Mouse (Mus musculus) embryonic facial prominence, embryonic 15.5 days (tissue): Measurements from ENCODE around the gene Cuzd1. TPM values are rescaled to one million over a fixed set of nuclear protein-coding genes. Genes with fewer than 3 reads are reported as not detected.
A peak's percentile ranks its signal among the peaks of the same experiment; 100 is the strongest.

Source experiments
- ATAC-seq: fragments of 200-750 bp; cut with Nextera tagmentation; 2 replicates; pipeline ENCODE4 v1.8.0; 2017; ENCODE audit warnings: low read depth, moderate TSS enrichment; ENCODE audit not compliant: insufficient number of reproducible peaks, low FRiP score, low TSS enrichment
- H3K27ac ChIP-seq: fragments of 300-500 bp; sonication (generic); replicated peaks from 2 replicates; pipeline ENCODE4 v1.5.1; 2015; ENCODE audit warnings: mild to moderate bottlenecking, inconsistent platforms
- H3K27me3 ChIP-seq: fragments of 300-500 bp; sonication (generic); 2 replicates; pipeline ENCODE4 v1.6.1; 2015; ENCODE audit warnings: inconsistent platforms
- H3K36me3 ChIP-seq: fragments of 300-500 bp; sonication (generic); 2 replicates; pipeline ENCODE4 v1.6.1; 2015; ENCODE audit warnings: mild to moderate bottlenecking, inconsistent platforms
- H3K4me1 ChIP-seq: fragments of 300-500 bp; sonication (generic); 2 replicates; pipeline ENCODE4 v1.6.1; 2015; ENCODE audit warnings: inconsistent platforms
- H3K4me2 ChIP-seq: fragments of 300-500 bp; sonication (generic); replicated peaks from 2 replicates; pipeline ENCODE4 v1.6.1; 2015; ENCODE audit warnings: mild to moderate bottlenecking, inconsistent platforms
- H3K4me3 ChIP-seq: fragments of 300-500 bp; sonication (generic); replicated peaks from 2 replicates; pipeline ENCODE4 v1.5.1; 2015; ENCODE audit warnings: mild to moderate bottlenecking, inconsistent platforms
- H3K9ac ChIP-seq: fragments of 300-500 bp; sonication (generic); 2 replicates; pipeline ENCODE4 v1.6.1; 2015; ENCODE audit warnings: inconsistent platforms
- H3K9me3 ChIP-seq: fragments of 300-500 bp; sonication (generic); replicated peaks from 2 replicates; pipeline ENCODE4 v1.6.1; 2016; ENCODE audit warnings: inconsistent platforms
- WGBS: fragments of 180-500 bp; shearing (Covaris S2); methylation state at CpG from one replicate; pipeline ENCODE4 v1.1.7; 2015; 5-methylcytosine and 5-hydroxymethylcytosine counted together
- polyA plus RNA-seq: library from polyadenylated mRNA; unstranded; fragments of >200 nt; fragmentation: Nextera tagmentation; extraction: Ambion mirVana; gene quantifications from 2 replicates; pipeline ENCODE4 v1.2.1, GENCODE M21; 2015

Cuzd1 gene
- 0.12 and 0.13 TPM in 2 replicates for polyA plus RNA-seq

GRCm38 (mm10) chr7:131322192-131322591 is at the start of gene Cuzd1:
Gene Cuzd1 (minus strand): TSS chr7:131322292.
- 82% methylated on average over 2 of the region's 2 CpGs for WGBS
- Histone ChIP-seq H3K36me3 (no peaks in the 10 kb centered on the region), H3K9me3 (no peaks in the 10 kb centered on the region), H3K4me1 (no peaks in the 10 kb centered on the region), H3K9ac (no peak within 1 kb of the TSS), H3K4me3 (no peak within 1 kb of the TSS), H3K27ac (no peak within 1 kb of the TSS), H3K4me2 (no peak within 1 kb of the TSS), H3K27me3 (no peaks in the 10 kb centered on the region)
- ATAC-seq, result no peak

- H3K27ac ChIP-seq, result peak overlapping the region; percentile 98
- H3K4me2 ChIP-seq, result peak overlapping the region; percentile 61
- H3K4me1 ChIP-seq, result peaks cover 8% of the 10 kb centered on the region
- H3K36me3 ChIP-seq, result 0 out of 2 replicates have a peak, but pooled peaks cover 3% of the 10 kb centered on the region
- no peak for ATAC-seq
- H3K27me3 ChIP-seq, result no peaks in the 10 kb centered on the region
- peak overlapping the region; percentile 82 for H3K4me3 ChIP-seq
- peak overlapping the region; percentile 87 for H3K9ac ChIP-seq
- no peaks in the 10 kb centered on the region for H3K9me3 ChIP-seq
- 9% methylated on average over 9 of the region's 9 CpGs for WGBS
These were observed 49.4 kb upstream of the Cuzd1 start for GRCm38 (mm10) chr7:131371470-131371860.

- 4% methylated on average over 47 of the region's 47 CpGs for whole genome bisulfite sequencing
- Histone ChIP-seq H3K9me3 (no peaks in the 10 kb centered on the region), H3K4me1 (peaks cover 8% of the 10 kb centered on the region), H3K27ac (peak within 1 kb of the TSS; percentile 98), H3K9ac (peak within 1 kb of the TSS; percentile 87), H3K4me3 (peak within 1 kb of the TSS; percentile 82), H3K36me3 (0 out of 2 replicates have a peak, but pooled peaks cover 3% of the 10 kb centered on the region), H3K27me3 (no peaks in the 10 kb centered on the region), H3K4me2 (peak within 1 kb of the TSS; percentile 61)
- ATAC-seq, result peak; percentile 92
These were observed 48.8 kb upstream of the Cuzd1 start, which contains the start of gene Pstk for GRCm38 (mm10) chr7:131370648-131371469. Gene Pstk (plus strand): TSS chr7:131371141.

GRCm38 (mm10) chr7:131364131-131364530 is 42.0 kb upstream of the Cuzd1 start:
- Histone ChIP-seq H3K4me2 (no peak overlapping the region), H3K9ac (no peak overlapping the region), H3K27me3 (no peaks in the 10 kb centered on the region), H3K4me1 (peaks cover 15% of the 10 kb centered on the region), H3K27ac (no peak overlapping the region), H3K4me3 (no peak overlapping the region), H3K9me3 (no peaks in the 10 kb centered on the region), H3K36me3 (peaks cover 2% of the 10 kb centered on the region; the same call in 1 of the 2 replicates)
- 90% methylated on average over 8 of the region's 8 CpGs for WGBS
- ATAC-seq, result no peak

- Histone ChIP-seq H3K27ac (peak within 1 kb of the TSS; percentile 96), H3K4me2 (peak within 1 kb of the TSS; percentile 94), H3K27me3 (no peaks in the 10 kb centered on the region), H3K4me1 (peaks cover 15% of the 10 kb centered on the region), H3K36me3 (peaks cover 15% of the 10 kb centered on the region), H3K9ac (peak within 1 kb of the TSS; percentile 83), H3K9me3 (no peaks in the 10 kb centered on the region), H3K4me3 (peak within 1 kb of the TSS; percentile 92)
- WGBS, result under 1% methylated on average over 55 of the region's 55 CpGs
- peak; percentile 99 for ATAC-seq
These were observed 40.7 kb upstream of the Cuzd1 start, which contains the start of gene 2310057M21Rik for GRCm38 (mm10) chr7:131362615-131363300. Gene 2310057M21Rik (minus strand): TSS chr7:131362759.

- peak overlapping the region; percentile 83 for H3K9ac ChIP-seq
- WGBS, result under 1% methylated on average over 35 of the region's 35 CpGs
- peak; percentile 84 for ATAC-seq
- H3K9me3 ChIP-seq, result no peaks in the 10 kb centered on the region
- peak overlapping the region; percentile 64 for H3K4me2 ChIP-seq
- no peaks in the 10 kb centered on the region for H3K27me3 ChIP-seq
- H3K4me1 ChIP-seq, result peaks cover 15% of the 10 kb centered on the region
- H3K36me3 ChIP-seq, result peaks cover 21% of the 10 kb centered on the region
- peak overlapping the region; percentile 92 for H3K4me3 ChIP-seq
- H3K27ac ChIP-seq, result peak overlapping the region; percentile 96
These were observed 40.1 kb upstream of the Cuzd1 start for GRCm38 (mm10) chr7:131362269-131362614.

GRCm38 (mm10) chr7:131356105-131356504 is 34.0 kb upstream of the Cuzd1 start:
- H3K36me3 ChIP-seq, result peaks cover 51% of the 10 kb centered on the region
- H3K4me2 ChIP-seq, result no peak overlapping the region
- 94% methylated on average over 13 of the region's 13 CpGs for WGBS
- H3K27ac ChIP-seq, result no peak overlapping the region
- peaks cover 3% of the 10 kb centered on the region for H3K4me1 ChIP-seq
- H3K9me3 ChIP-seq, result no peaks in the 10 kb centered on the region
- H3K27me3 ChIP-seq, result no peaks in the 10 kb centered on the region
- ATAC-seq, result no peak
- no peak overlapping the region for H3K4me3 ChIP-seq
- H3K9ac ChIP-seq, result no peak overlapping the region

- ATAC-seq, result no peak
- H3K27ac ChIP-seq, result no peak overlapping the region
- no peaks in the 10 kb centered on the region for H3K9me3 ChIP-seq
- H3K9ac ChIP-seq, result no peak overlapping the region
- no peaks in the 10 kb centered on the region for H3K4me1 ChIP-seq
- H3K36me3 ChIP-seq, result peaks cover 39% of the 10 kb centered on the region
- no peaks in the 10 kb centered on the region for H3K27me3 ChIP-seq
- H3K4me2 ChIP-seq, result no peak overlapping the region
- no peak overlapping the region for H3K4me3 ChIP-seq
- 73% methylated on average over 7 of the region's 7 CpGs for WGBS
These were observed 23.9 kb upstream of the Cuzd1 start for GRCm38 (mm10) chr7:131345856-131346541.

- Histone ChIP-seq H3K4me3 (no peak overlapping the region), H3K27ac (no peak overlapping the region), H3K9ac (no peak overlapping the region), H3K36me3 (peaks cover 26% of the 10 kb centered on the region), H3K4me2 (no peak overlapping the region), H3K27me3 (no peaks in the 10 kb centered on the region), H3K9me3 (no peaks in the 10 kb centered on the region), H3K4me1 (no peaks in the 10 kb centered on the region)
- WGBS, result 75% methylated on average over 8 of the region's 8 CpGs
- no peak for ATAC-seq
These were observed 15.5 kb upstream of the Cuzd1 start for GRCm38 (mm10) chr7:131337502-131338068.

GRCm38 (mm10) chr7:131333564-131333963 is 11.5 kb upstream of the Cuzd1 start, which contains the start of gene Fam24a:
Gene Fam24a (plus strand): TSS chr7:131333864.
- Histone ChIP-seq H3K27ac (no peak within 1 kb of the TSS), H3K36me3 (peaks cover 3% of the 10 kb centered on the region; the same call in 1 of the 2 replicates), H3K9ac (no peak within 1 kb of the TSS), H3K9me3 (no peaks in the 10 kb centered on the region), H3K27me3 (no peaks in the 10 kb centered on the region), H3K4me3 (no peak within 1 kb of the TSS), H3K4me2 (no peak within 1 kb of the TSS), H3K4me1 (no peaks in the 10 kb centered on the region)
- ATAC-seq, result no peak
- 24% methylated on average over 1 of the region's 1 CpGs for WGBS
